Mouse (Mus musculus) liver, embryonic 16.5 days (tissue): ENCODE results near the gene Sec14l1. TPM values are rescaled to one million over a fixed set of nuclear protein-coding genes. Genes with fewer than 3 reads are reported as not detected.

Experiments
- ATAC-seq: fragments of 200-750 bp; cut with Nextera tagmentation; 2 replicates; pipeline ENCODE4 v1.8.0; 2017; ENCODE audit warnings: low read depth, mild to moderate bottlenecking, moderate number of reproducible peaks, moderate library complexity
- H3K27ac ChIP-seq: fragments of 300-500 bp; sonication (generic); 2 replicates; pipeline ENCODE4 v1.5.1; 2014; ENCODE audit warnings: mild to moderate bottlenecking, low read length
- H3K27me3 ChIP-seq: fragments of 300-500 bp; sonication (generic); 2 replicates; pipeline ENCODE4 v1.6.1; 2014; ENCODE audit warnings: low read depth, low read length, mixed read lengths; ENCODE audit not compliant: control insufficient read depth, insufficient read depth
- H3K36me3 ChIP-seq: fragments of 300-500 bp; sonication (generic); 2 replicates; pipeline ENCODE4 v1.6.1; 2014; ENCODE audit warnings: mild to moderate bottlenecking; ENCODE audit not compliant: control insufficient read depth, insufficient read depth
- H3K4me1 ChIP-seq: fragments of 300-500 bp; sonication (generic); 2 replicates; pipeline ENCODE4 v1.6.1; 2014; ENCODE audit warnings: low read depth, low read length, mixed read lengths; ENCODE audit not compliant: control insufficient read depth
- H3K4me2 ChIP-seq: fragments of 300-500 bp; sonication (generic); 2 replicates; pipeline ENCODE4 v1.6.1; 2014; ENCODE audit warnings: low read depth, low read length, mixed read lengths
- H3K4me3 ChIP-seq: fragments of 300-500 bp; sonication (generic); 2 replicates; pipeline ENCODE4 v1.5.1; 2014; ENCODE audit warnings: low read depth, mild to moderate bottlenecking, low read length
- H3K9ac ChIP-seq: fragments of 300-500 bp; sonication (generic); 2 replicates; pipeline ENCODE4 v1.6.1; 2014; ENCODE audit warnings: low read depth, low read length
- H3K9me3 ChIP-seq: fragments of 300-500 bp; sonication (generic); replicated peaks from 2 replicates; pipeline ENCODE4 v1.6.1; 2016; ENCODE audit warnings: low read length; ENCODE audit not compliant: control insufficient read depth
- WGBS: fragments of 180-500 bp; shearing (Covaris S2); extraction: QIAGEN DNeasy Blood & Tissue Kit; methylation state at CpG from one replicate; pipeline ENCODE4 v1.1.7; 2014; ENCODE audit not compliant: insufficient replicate concordance; 5-methylcytosine and 5-hydroxymethylcytosine counted together
- polyA plus RNA-seq: library from polyadenylated mRNA; unstranded; fragments of >200 nt; fragmentation: Nextera tagmentation; extraction: Ambion mirVana; gene quantifications from 2 replicates; pipeline ENCODE4 v1.2.1, GENCODE M21; 2015

Gene Sec14l1
- polyA plus RNA-seq, 1 experiment from 2014 or later = 19.3 TPM

GRCm38 (mm10) chr11:117093900-117094552 lies 20.9 kb upstream of the Sec14l1 start:
- Histone ChIP-seq H3K27ac (no peak overlapping the region), H3K9ac (no peak overlapping the region), H3K36me3 (no peaks in the 10 kb centered on the region), H3K4me1 (peaks cover 3% of the 10 kb centered on the region), H3K9me3 (no peaks in the 10 kb centered on the region), H3K27me3 (no peaks in the 10 kb centered on the region; the same call in none of the 2 replicates), H3K4me2 (no peak overlapping the region), H3K4me3 (no peak overlapping the region)
- ATAC-seq = no peak
- 36% methylated on average over 5 of the region's 5 CpGs for WGBS

- Histone ChIP-seq H3K9me3 (no peaks in the 10 kb centered on the region), H3K4me1 (peaks cover 3% of the 10 kb centered on the region), H3K9ac (no peak overlapping the region), H3K36me3 (no peaks in the 10 kb centered on the region), H3K27ac (no peak overlapping the region), H3K4me3 (no peak overlapping the region), H3K27me3 (no peaks in the 10 kb centered on the region; the same call in none of the 2 replicates), H3K4me2 (no peak overlapping the region)
- 71% methylated on average over 9 of the region's 9 CpGs for WGBS
- no peak for ATAC-seq
Measured at GRCm38 (mm10) chr11:117094646-117095045, 20.3 kb upstream of the Sec14l1 start.

- H3K4me1 ChIP-seq = peaks cover 3% of the 10 kb centered on the region; the same call in 1 of the 2 replicates
- no peaks in the 10 kb centered on the region; the same call in none of the 2 replicates for H3K27me3 ChIP-seq
- H3K4me2 ChIP-seq = no peak overlapping the region
- no peaks in the 10 kb centered on the region for H3K36me3 ChIP-seq
- H3K4me3 ChIP-seq = no peak overlapping the region
- 48% methylated on average over 9 of the region's 9 CpGs for WGBS
- no peak overlapping the region for H3K27ac ChIP-seq
- H3K9me3 ChIP-seq = no peaks in the 10 kb centered on the region
- no peak overlapping the region for H3K9ac ChIP-seq
- no peak for ATAC-seq
Measured at GRCm38 (mm10) chr11:117097021-117097420, 17.9 kb upstream of the Sec14l1 start.

GRCm38 (mm10) chr11:117098155-117098554 lies 16.8 kb upstream of the Sec14l1 start:
- no peaks in the 10 kb centered on the region; the same call in 1 of the 2 replicates for H3K4me1 ChIP-seq
- WGBS = 42% methylated on average over 5 of the region's 5 CpGs
- H3K27me3 ChIP-seq = no peaks in the 10 kb centered on the region; the same call in 1 of the 2 replicates
- no peak overlapping the region for H3K9ac ChIP-seq
- no peak overlapping the region for H3K4me3 ChIP-seq
- no peaks in the 10 kb centered on the region for H3K9me3 ChIP-seq
- no peak overlapping the region for H3K4me2 ChIP-seq
- H3K36me3 ChIP-seq = no peaks in the 10 kb centered on the region
- no peak overlapping the region for H3K27ac ChIP-seq
- no peak for ATAC-seq

- H3K4me2 ChIP-seq = no peak overlapping the region
- no peak overlapping the region for H3K4me3 ChIP-seq
- no peaks in the 10 kb centered on the region for H3K36me3 ChIP-seq
- H3K9ac ChIP-seq = no peak overlapping the region
- WGBS = 51% methylated on average over 3 of the region's 3 CpGs
- H3K9me3 ChIP-seq = no peaks in the 10 kb centered on the region
- no peak for ATAC-seq
- no peak overlapping the region for H3K27ac ChIP-seq
- no peaks in the 10 kb centered on the region; the same call in none of the 2 replicates for H3K27me3 ChIP-seq
- H3K4me1 ChIP-seq = no peaks in the 10 kb centered on the region; the same call in 1 of the 2 replicates
Measured at GRCm38 (mm10) chr11:117098784-117099183, 16.2 kb upstream of the Sec14l1 start.

- no peak for ATAC-seq
- Histone ChIP-seq H3K4me2 (no peak overlapping the region), H3K27me3 (no peaks in the 10 kb centered on the region; the same call in none of the 2 replicates), H3K9ac (no peak overlapping the region), H3K27ac (no peak overlapping the region), H3K4me1 (no peaks in the 10 kb centered on the region; the same call in 1 of the 2 replicates), H3K36me3 (no peaks in the 10 kb centered on the region), H3K9me3 (no peaks in the 10 kb centered on the region), H3K4me3 (no peak overlapping the region)
- 36% methylated on average over 2 of the region's 2 CpGs for WGBS
Measured at GRCm38 (mm10) chr11:117099372-117099771, 15.6 kb upstream of the Sec14l1 start.

- Histone ChIP-seq H3K27me3 (no peaks in the 10 kb centered on the region; the same call in 1 of the 2 replicates), H3K4me2 (no peak overlapping the region), H3K9ac (no peak overlapping the region), H3K9me3 (no peaks in the 10 kb centered on the region), H3K4me3 (no peak overlapping the region), H3K27ac (0 out of 2 replicates have a peak overlapping the region, but pooled peaks have one; percentile 9), H3K36me3 (no peaks in the 10 kb centered on the region), H3K4me1 (no peaks in the 10 kb centered on the region; the same call in 1 of the 2 replicates)
- 32% methylated on average over 8 of the region's 8 CpGs for WGBS
- ATAC-seq = no peak
Measured at GRCm38 (mm10) chr11:117101351-117101921, 13.5 kb upstream of the Sec14l1 start.

GRCm38 (mm10) chr11:117101925-117102717 lies 12.8 kb upstream of the Sec14l1 start:
- Histone ChIP-seq H3K4me1 (no peaks in the 10 kb centered on the region; the same call in 1 of the 2 replicates), H3K36me3 (no peaks in the 10 kb centered on the region), H3K9ac (no peak overlapping the region), H3K4me2 (no peak overlapping the region), H3K27me3 (no peaks in the 10 kb centered on the region; the same call in 1 of the 2 replicates), H3K4me3 (no peak overlapping the region), H3K9me3 (no peaks in the 10 kb centered on the region), H3K27ac (0 out of 2 replicates have a peak overlapping the region, but pooled peaks have one; percentile 9)
- ATAC-seq = no peak
- WGBS = 59% methylated on average over 14 of the region's 14 CpGs
